Mouse (Mus musculus) spleen, postnatal 10 days (tissue): ENCODE results near the gene Hspb11.

Experiments
- DNase-seq, 2 experiments: peaks; one replicate each; pipeline ENCODE4 v3.0.0; 2021 to 2022; ENCODE audit warnings: low spot score in 2 of 2

Hspb11 gene

DNA sequence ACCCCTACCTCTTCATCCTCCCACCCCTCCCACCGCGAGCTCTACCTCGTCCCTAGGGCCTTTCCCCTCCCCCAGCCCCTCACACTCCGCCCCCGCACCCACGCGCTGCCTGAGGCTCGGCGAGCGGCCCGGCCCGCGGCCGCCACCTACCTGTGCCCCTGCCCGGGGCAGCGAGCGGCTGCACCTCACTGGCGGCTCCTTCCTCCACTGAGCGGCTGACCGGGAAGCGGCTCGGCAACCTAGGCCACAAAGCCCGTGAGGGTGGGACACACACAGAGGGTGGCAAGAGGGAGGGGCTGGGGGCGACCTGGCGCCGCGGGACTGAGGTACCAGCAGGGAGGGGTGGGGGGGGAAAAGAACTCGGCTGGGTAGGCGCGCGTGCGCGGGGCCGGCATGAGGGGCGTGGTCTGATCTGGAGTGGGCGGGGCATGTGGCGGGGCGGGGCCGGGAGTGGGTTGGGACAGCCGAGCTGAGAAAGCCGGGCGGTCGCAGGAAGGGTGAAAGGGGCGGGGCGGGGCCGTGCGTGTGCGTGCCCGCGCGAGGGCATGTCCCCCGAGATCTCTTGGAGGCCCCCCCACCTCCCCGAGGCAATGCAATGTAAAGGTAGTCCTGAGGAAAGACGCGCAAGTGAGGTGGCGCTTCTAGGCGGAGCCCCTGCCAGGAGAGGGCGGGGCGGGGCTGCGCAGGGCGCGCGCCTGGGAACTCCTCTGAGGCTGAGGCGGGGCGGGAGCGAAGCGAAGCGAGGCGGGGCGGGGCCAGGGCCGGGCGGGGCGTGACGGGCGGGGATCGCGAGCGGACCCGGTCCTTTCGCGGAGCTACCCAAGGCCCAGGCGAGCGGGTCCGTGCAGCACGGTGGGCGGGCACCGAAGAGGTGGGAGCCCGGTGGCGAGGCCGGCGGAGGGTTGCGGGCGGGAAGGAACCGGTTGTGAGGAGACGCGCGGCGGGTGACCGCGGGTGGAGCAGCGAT lies at the start of gene Hspb11, which contains the start of gene Lrrc42:
Gene Hspb11, plus strand, starts transcription at position 469 of the 967 bp plus-strand sequence.
Gene Lrrc42, minus strand, starts transcription at position 408 of the 967 bp plus-strand sequence.
- DNase-seq, result peak; percentile 91 to 96

DNA sequence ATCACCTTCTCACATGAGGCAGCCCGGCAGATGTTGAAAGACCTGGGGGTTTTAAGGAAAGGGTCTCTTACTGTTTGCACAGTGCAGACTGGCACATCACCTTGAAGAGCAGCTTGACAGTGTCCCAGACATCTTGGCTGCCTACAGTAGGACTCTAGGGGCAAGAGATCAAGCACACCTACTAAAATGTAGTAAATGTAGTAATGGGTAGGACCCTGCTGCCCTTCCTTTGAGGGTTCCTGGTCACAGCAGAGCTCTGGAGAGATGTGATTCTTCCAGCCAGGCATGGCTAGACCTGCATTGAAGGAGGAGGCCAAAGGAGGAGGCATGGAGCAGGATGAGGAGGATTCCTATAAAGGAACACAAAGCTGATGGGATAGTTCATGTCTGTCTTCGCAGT lies 46.4 kb upstream of the Hspb11 start:
- no peak for DNase-seq

DNA sequence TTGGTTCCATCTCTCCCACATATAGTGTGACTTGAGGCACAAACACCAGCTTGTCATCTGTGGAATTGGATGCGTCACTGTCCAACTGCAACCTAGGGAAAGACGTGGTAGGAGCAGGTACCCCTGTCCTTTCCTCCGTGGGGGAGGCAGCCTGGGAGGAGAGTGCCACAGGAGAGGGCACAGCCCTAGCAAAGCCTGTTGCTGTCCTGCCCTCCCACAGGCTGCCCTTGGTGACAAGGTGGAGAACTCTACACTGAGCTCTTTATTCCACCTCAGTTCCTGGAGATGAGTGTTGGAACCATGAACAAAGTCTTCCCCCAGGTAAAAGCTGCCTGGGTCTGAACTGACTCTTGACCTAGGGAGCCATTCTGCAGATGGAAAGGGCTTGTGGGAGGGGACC lies 44.5 kb upstream of the Hspb11 start, which contains the start of gene Ldlrad1:
Gene Ldlrad1, plus strand, starts transcription at position 301 of the 400 bp plus-strand sequence.
- no peak for DNase-seq

- DNase-seq, result no peak
Observed at GRCm38 (mm10) chr4:107210483-107211097, 42.8 kb upstream of the Hspb11 start.

- DNase-seq, result no peak
Observed at GRCm38 (mm10) chr4:107211465-107211864, 41.9 kb upstream of the Hspb11 start.

- no peak for DNase-seq
Observed at GRCm38 (mm10) chr4:107211936-107212335, 41.5 kb upstream of the Hspb11 start.

DNA sequence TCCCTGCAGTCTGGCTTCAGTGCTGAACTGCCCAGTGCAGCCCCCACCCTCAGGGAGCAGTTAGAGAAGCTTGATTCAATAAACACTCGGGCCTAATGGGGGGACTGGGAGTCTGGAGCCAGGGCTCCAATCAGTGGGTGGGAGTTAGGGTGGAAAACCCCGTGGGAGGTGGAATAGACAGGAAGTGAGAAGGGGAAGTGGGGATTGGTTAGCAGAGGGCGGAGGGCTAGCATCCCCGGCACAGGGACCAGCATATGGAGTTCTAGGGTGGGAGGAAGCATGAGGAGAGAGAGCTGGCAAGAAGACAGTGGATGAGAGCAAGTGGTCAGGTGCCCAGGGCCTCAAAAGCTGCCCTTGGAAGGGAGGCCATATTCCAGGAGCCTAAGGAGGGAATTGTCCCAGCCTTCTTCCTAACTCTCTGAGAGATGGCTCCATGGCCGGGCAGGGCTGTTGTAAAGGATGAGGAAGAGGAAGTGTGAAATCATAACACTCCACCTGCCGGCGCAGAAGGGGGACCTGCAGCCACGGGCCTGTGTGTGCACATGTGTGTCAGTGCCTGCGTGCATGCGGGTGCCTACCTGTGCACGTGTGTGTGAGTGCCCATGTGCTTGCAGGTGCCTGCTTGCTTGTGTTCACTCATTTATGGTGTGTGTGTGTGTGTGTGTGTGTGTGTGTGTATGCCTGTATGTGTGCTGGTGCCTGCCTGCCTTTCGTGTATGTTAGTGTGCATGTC lies 39.9 kb upstream of the Hspb11 start:
- peak in 1 of 2 experiments; percentile 26 for DNase-seq

DNA sequence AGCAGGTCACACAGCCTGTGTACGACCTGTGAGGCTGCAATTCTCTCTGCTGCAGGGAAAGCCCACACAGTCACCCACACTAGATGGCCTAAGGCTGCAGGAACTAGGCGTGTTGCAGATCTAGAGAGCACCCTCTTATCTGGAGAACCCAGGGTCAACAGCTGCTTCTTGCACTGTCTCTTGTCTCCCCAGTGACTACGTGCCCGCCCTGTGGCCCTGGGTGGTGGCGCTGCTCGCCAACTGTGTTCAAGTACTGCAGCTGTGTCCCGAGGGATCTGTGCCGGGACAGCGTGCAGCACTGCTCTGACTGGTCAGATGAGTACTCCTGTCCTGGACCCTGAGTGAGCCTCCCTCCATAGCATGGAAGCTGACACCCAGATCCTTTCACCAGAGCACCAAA lies 35.8 kb upstream of the Hspb11 start:
- peak; percentile 53 to 79 for DNase-seq

DNA sequence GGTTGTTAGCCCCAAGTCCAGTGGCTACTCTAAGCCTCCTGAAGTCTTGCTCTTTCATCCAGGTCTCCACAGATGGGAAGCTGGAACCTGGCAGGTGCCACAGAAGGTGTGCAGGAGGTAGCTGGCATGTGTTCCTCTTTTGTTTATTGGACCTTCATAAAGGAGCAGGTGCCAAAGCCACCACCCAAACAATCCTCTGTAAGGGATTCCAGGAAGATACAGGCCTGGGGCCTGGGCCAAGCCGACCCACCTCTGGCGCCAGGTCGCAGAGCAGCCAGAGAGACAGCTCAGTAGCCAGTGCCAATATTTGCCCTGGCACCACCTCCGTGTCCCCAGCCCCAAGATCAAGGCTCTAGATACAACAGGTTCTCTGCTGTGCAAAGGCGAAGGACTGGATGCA lies 31.9 kb upstream of the Hspb11 start:
- no peak for DNase-seq

GRCm38 (mm10) chr4:107223225-107224204 lies 29.9 kb upstream of the Hspb11 start:
- DNase-seq, result peak in 1 of 2 experiments; percentile 33

GRCm38 (mm10) chr4:107226313-107226712 lies 27.1 kb upstream of the Hspb11 start:
- DNase-seq, result no peak

DNA sequence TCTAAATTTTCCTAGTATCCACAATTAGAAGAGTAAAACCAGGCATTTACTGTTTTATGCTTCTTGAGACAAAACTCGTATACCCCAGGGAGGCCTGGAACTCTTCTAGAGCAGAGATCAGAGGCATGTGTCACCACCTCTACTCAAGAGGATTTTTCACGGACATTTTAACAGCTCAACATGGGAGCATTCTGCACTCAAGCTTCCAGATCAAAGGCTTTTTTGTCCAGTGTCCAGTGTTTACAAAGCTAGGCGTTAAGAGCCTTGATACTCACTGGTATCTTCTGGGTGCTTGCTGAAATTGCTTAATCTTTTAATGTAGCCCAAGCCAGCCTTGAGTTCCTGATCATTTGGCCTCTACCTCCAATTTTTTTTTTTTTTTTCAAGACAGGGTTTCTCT lies 21.2 kb upstream of the Hspb11 start:
- no peak for DNase-seq

DNA sequence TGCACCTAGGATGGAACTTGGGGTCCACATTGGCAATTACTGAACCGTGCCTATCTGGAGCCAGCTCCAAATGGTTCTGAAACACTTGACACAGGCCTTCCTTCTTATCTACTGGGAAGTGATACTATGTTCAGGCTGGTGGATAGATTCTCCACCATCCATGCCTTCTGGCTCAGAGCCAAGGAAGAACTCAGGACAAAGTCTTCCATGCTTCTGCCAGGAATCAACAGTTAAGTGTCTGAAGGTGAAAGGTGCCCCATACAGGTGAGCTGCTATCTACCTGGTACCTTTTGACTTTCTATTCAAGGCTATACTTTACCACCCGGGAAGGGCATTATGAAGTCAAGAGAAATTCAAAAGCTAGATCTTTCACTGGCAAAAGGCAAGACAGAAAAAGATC lies 15.1 kb upstream of the Hspb11 start:
- DNase-seq, result no peak

DNA sequence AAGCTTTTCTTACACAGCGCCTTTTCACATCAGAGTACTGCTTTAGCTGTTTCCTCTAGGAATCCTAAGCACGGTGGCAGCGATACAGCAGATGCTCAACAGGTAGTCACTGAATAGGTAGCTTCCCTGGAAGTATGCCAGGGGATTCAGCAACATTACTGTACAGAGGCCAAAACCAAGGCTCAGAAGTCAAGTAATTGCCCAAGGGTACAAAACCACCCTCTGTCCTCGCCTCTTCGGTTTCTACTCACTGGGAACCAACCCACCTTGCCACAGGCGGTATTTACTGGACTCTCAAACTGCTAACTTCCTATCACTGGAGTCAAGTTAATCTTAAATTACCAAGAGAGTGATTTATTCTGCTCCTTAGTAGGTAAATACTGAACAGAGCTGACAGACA lies 13.2 kb upstream of the Hspb11 start:
- no peak for DNase-seq

- no peak for DNase-seq
Observed at GRCm38 (mm10) chr4:107243365-107244333, 9.7 kb upstream of the Hspb11 start.

GRCm38 (mm10) chr4:107245368-107245767 lies 8.0 kb upstream of the Hspb11 start:
- DNase-seq, result no peak

DNA sequence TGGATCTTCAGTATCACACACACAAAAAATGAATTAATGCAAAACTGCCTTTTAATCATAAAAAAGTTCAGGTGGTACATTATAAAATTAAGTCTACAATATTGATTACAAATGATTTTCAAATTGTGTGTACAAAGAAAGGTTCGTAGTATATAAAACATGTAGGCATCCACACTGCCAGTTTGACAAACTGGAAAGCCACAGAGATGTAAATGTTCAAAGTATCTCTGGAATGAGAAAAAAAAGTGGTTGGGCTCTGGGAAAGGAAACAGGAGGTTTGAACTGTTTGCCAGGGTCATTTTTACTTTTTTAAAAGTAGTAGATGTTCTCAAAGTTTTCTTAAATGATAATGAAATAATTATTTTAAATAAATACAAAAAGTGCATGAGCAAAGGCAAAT lies 7.4 kb upstream of the Hspb11 start:
- no peak for DNase-seq

DNA sequence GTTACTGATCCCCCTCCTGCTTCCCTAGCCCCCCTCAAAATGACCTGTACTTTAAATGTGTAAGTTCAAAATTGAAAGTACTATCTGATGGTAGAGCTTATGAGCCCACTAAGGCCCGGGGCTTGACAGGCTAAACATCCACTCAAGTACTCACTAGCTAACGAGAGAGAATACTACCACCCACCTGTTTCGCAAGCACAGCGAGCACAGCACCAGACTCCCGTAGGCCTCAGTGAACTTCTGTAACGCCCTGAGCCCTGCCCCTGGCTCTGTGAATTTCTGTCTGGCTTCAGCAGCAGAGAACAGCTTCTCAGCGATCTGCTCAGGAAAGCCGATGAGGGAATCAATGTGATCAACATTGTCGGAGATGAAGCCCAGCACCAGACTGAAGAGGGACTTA lies 6.3 kb upstream of the Hspb11 start:
- no peak for DNase-seq

- no peak for DNase-seq
Observed at GRCm38 (mm10) chr4:107248061-107248460, 5.3 kb upstream of the Hspb11 start.

DNA sequence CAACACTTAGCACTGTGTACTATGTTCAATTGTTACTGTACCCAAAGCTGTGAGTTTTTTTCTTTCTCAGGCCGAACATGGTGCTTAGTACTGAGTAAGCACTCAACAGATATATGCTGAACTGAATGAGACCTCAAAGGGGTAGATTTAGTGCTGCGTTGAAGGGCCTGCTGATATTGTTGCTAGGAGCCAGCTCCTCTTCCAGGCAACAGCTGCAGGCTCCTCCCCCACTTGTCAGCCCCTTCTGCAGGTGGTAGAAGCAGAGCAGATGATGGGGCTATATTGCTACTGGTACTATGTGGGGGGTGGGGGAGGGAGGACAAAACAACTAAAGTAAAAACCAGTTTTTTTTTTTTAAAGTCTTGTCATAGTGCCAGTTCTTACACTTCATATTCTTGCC lies 3.9 kb upstream of the Hspb11 start:
- no peak for DNase-seq
